Mouse (Mus musculus): ENCODE measurements at regions not wholly inside any gene's neighbourhood (a gene's known extent, or its start where the extent isn't known, plus 50 kb on each side); places are given as distances from the start of the nearest gene placed in this dataset.

DNA sequence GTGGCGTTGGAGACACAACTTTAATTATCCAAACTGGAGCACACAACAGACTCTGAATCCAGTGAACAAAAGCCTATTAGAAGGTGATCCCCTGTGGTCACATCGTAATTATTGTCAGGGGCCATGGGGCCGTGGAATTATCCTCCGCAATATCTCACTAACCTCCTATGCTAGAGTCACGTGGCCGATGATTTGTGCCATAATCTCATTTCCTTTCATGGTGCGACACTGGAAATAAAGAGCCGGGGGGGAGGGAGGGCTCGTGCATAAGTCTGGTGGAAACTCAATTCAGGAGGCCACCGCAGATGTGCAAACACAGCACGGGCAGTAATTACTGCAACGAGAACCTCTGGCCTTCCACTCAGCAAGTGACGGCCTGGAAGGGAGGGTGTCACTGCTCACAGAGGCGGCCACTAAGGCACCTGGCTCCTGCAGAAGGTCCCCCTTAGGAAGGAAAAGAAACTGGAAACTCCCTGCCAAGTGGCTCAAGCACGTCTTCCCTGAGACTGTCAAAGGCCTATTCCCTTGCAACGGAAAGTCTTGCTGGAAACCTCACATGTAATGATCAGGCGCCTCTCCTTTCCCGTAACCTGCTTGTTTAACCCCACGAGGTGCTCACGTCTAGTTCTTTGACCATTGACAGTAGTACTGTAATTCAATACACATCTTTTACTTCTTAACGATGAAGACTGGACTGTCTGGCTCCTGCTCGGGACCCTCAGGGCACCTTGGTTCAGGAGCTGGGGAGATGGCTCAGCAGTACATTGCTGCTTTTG lies 65.6 kb upstream of the Gm10260 start:
- Histone ChIP-seq H3K27me3 (ENCODE audit: control insufficient read depth, insufficient read depth, low read length) (no peaks in the 10 kb centered on the region), H3K4me2 (ENCODE audit: low read depth, low read length) (no peak overlapping the region; the same call in 1 of the 2 replicates), H3K36me3 (ENCODE audit: control insufficient read depth, insufficient read depth, low read length) (no peaks in the 10 kb centered on the region), H3K4me1 (ENCODE audit: control insufficient read depth, insufficient read depth, low read length) (no peaks in the 10 kb centered on the region), H3K9ac (ENCODE audit: low read length) (no peak overlapping the region), H3K4me3 (replicated peaks; ENCODE audit: low read length) (no peak overlapping the region), H3K27ac (ENCODE audit: low read length) (no peak overlapping the region), H3K9me3 (replicated peaks; ENCODE audit: control insufficient read depth, low read length) (no peaks in the 10 kb centered on the region)
- 47% methylated on average over 22 of the region's 22 CpGs for WGBS
- ATAC-seq (ENCODE audit: insufficient read depth, low FRiP score) = no peak

DNA sequence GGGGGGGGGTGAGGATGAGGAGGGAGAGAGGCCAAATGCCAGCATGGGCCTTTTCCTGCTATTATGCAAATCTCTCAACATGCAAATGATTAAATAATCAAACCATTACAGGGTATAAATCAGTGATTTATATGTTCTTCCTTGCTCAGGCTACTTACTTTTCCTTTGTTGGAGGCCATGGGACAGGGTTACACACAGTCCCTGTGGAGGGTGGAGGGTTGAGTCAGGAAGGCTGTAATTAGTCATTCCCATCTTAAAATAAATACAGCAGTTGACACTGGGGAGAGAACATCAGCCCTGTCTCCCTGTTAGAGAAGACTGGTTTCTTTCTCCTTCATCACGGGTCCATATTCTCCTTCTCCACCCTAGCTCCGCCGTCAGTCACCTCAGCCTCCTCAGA lies 64.9 kb upstream of the Gm10260 start:
- no peaks in the 10 kb centered on the region for H3K36me3 ChIP-seq (ENCODE audit: control insufficient read depth, insufficient read depth, low read length)
- no peak overlapping the region for H3K4me3 ChIP-seq (replicated peaks; ENCODE audit: low read length)
- no peaks in the 10 kb centered on the region for H3K4me1 ChIP-seq (ENCODE audit: control insufficient read depth, insufficient read depth, low read length)
- H3K9me3 ChIP-seq (replicated peaks; ENCODE audit: control insufficient read depth, low read length) = no peaks in the 10 kb centered on the region
- no peak overlapping the region for H3K9ac ChIP-seq (ENCODE audit: low read length)
- ATAC-seq (ENCODE audit: insufficient read depth, low FRiP score) = no peak
- 72% methylated on average over 3 of the region's 3 CpGs for WGBS
- no peak overlapping the region for H3K4me2 ChIP-seq (ENCODE audit: low read depth, low read length)
- no peak overlapping the region for H3K27ac ChIP-seq (ENCODE audit: low read length)
- H3K27me3 ChIP-seq (ENCODE audit: control insufficient read depth, insufficient read depth, low read length) = no peaks in the 10 kb centered on the region

DNA sequence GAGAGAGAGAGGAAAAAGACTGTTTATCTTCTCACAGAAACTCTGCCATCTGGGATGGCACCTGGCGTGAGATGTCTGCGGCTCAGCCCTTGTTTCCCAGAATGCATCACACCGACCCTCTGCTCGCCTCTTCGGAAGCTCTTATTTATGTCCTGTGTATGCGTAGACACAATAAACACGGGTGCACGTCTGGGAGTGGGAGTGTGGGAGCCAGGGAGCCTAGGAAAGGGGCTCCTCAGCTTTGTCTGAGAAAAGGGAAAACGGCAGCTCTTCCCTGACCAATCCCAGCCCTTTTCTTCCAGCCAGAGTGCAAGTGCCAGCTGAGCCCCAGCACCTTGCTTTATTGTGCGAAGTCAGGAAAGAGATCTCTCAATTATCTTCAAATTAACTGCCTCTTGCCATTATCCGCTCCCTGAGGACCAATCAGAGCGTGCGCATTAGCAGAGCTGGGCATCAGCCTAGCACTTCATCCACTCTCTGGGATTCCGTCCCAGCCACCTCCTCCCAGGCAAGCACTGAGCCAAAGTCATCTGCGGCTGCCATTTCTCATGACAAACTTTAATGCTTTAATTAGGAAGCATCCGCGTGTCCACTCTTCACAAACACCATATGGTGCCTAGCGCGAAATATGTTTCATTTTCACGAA lies 63.8 kb upstream of the Gm10260 start:
- H3K4me2 ChIP-seq (ENCODE audit: low read depth, low read length) = peak overlapping the region; percentile 38
- H3K27me3 ChIP-seq (ENCODE audit: control insufficient read depth, insufficient read depth, low read length) = no peaks in the 10 kb centered on the region
- no peak overlapping the region for H3K27ac ChIP-seq (ENCODE audit: low read length)
- WGBS = 39% methylated on average over 20 of the region's 20 CpGs
- no peaks in the 10 kb centered on the region for H3K9me3 ChIP-seq (replicated peaks; ENCODE audit: control insufficient read depth, low read length)
- H3K4me3 ChIP-seq (replicated peaks; ENCODE audit: low read length) = no peak overlapping the region; the same call in 1 of the 2 replicates
- H3K4me1 ChIP-seq (ENCODE audit: control insufficient read depth, insufficient read depth, low read length) = no peaks in the 10 kb centered on the region
- ATAC-seq (ENCODE audit: insufficient read depth, low FRiP score) = no peak
- no peak overlapping the region for H3K9ac ChIP-seq (ENCODE audit: low read length)
- H3K36me3 ChIP-seq (ENCODE audit: control insufficient read depth, insufficient read depth, low read length) = no peaks in the 10 kb centered on the region

DNA sequence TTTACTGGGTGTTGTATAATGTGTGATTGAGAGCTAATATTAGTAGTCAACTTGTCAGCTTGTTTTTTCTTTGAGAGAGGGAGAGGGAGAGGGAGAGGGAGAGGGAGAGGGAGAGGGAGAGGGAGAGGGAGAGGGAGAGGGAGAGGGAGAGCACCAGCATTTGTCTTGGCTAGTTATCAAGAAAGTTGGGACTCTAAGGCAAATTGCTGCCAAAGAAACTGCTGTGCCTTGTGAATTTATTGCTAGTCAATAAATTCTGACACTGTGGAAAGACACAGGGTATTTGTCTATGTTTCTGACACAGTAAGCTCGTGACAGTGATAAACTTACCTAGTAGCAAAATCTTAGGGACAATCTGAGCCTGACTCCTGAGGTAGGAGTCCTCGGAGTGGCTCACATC lies 61.2 kb upstream of the Gm10260 start:
- WGBS = 58% methylated on average over 2 of the region's 2 CpGs
- Histone ChIP-seq H3K4me3 (replicated peaks; ENCODE audit: low read length) (no peak overlapping the region), H3K27me3 (ENCODE audit: control insufficient read depth, insufficient read depth, low read length) (no peaks in the 10 kb centered on the region), H3K4me1 (ENCODE audit: control insufficient read depth, insufficient read depth, low read length) (no peaks in the 10 kb centered on the region), H3K9ac (ENCODE audit: low read length) (no peak overlapping the region), H3K4me2 (ENCODE audit: low read depth, low read length) (no peak overlapping the region), H3K9me3 (replicated peaks; ENCODE audit: control insufficient read depth, low read length) (no peaks in the 10 kb centered on the region), H3K27ac (ENCODE audit: low read length) (no peak overlapping the region), H3K36me3 (ENCODE audit: control insufficient read depth, insufficient read depth, low read length) (no peaks in the 10 kb centered on the region)
- ATAC-seq (ENCODE audit: insufficient read depth, low FRiP score) = no peak

DNA sequence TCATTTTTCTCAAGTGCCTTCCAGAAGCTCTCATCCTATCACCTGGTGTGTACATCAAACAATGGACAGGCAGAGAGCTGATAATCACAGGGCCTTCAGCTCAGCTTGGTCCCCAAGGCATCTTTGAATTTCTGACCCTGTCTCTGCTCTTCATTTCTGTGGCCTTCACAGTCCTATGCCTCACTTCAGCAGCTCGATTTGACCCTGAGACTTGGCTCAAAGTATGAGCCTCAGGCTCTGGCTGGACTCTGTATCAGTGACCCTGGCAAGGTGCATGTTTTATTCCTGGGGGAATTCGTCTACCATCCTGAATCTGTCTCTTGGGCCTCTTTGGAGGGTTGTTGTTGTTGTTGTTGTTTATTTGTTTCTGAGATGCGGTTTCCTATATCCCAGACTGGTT lies 60.6 kb upstream of the Gm10260 start:
- no peak for ATAC-seq (ENCODE audit: insufficient read depth, low FRiP score)
- no peak overlapping the region for H3K4me3 ChIP-seq (replicated peaks; ENCODE audit: low read length)
- WGBS = 77% methylated on average over 3 of the region's 3 CpGs
- H3K9me3 ChIP-seq (replicated peaks; ENCODE audit: control insufficient read depth, low read length) = no peaks in the 10 kb centered on the region
- no peaks in the 10 kb centered on the region for H3K27me3 ChIP-seq (ENCODE audit: control insufficient read depth, insufficient read depth, low read length)
- no peak overlapping the region for H3K27ac ChIP-seq (ENCODE audit: low read length)
- no peaks in the 10 kb centered on the region for H3K36me3 ChIP-seq (ENCODE audit: control insufficient read depth, insufficient read depth, low read length)
- H3K4me2 ChIP-seq (ENCODE audit: low read depth, low read length) = no peak overlapping the region
- no peaks in the 10 kb centered on the region for H3K4me1 ChIP-seq (ENCODE audit: control insufficient read depth, insufficient read depth, low read length)
- no peak overlapping the region for H3K9ac ChIP-seq (ENCODE audit: low read length)

DNA sequence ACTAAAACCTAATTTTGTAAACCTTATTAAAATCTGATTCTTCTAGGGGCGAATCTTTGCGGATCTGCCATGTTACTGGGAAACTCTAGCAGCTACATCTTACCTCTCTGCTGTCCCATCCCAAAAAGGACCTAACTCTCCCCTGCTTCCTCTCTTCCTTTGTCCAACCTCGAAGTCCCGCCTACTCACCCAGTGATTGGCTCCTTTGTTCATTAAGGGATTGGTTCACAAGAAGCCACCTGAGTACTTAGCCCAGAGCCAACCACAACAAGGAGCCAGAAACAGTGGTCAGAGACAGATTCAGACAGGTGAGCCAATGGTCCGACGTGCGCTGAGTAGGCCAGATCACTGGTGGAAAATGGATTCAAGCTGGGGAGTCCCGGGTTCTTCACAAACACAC lies 60.0 kb upstream of the Gm10260 start:
- H3K4me2 ChIP-seq (ENCODE audit: low read depth, low read length) = no peak overlapping the region
- WGBS = 94% methylated on average over 8 of the region's 8 CpGs
- H3K27me3 ChIP-seq (ENCODE audit: control insufficient read depth, insufficient read depth, low read length) = no peaks in the 10 kb centered on the region
- no peak overlapping the region for H3K4me3 ChIP-seq (replicated peaks; ENCODE audit: low read length)
- H3K4me1 ChIP-seq (ENCODE audit: control insufficient read depth, insufficient read depth, low read length) = no peaks in the 10 kb centered on the region
- no peaks in the 10 kb centered on the region for H3K9me3 ChIP-seq (replicated peaks; ENCODE audit: control insufficient read depth, low read length)
- no peaks in the 10 kb centered on the region for H3K36me3 ChIP-seq (ENCODE audit: control insufficient read depth, insufficient read depth, low read length)
- H3K27ac ChIP-seq (ENCODE audit: low read length) = no peak overlapping the region
- H3K9ac ChIP-seq (ENCODE audit: low read length) = no peak overlapping the region
- no peak for ATAC-seq (ENCODE audit: insufficient read depth, low FRiP score)

DNA sequence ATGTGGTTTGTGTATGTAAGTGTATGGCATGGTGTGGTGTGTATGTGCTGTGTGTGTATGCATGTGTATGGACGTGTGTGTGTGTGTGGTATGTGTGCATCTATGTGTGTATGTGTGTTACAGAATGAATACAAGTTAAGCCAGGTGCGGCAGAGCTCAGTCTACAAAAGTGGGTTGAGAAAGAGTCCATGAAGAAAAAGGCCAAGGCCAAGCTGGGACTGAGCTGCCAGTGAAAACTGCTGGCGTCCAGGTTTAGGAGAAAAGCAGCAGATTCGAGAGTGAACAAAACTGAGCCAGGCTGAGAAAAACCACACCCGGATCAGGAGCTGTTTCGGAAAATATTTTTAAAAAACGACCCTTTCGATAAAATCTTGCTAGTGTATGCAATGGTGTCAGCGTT lies 58.6 kb upstream of the Gm10260 start:
- Histone ChIP-seq H3K27ac (ENCODE audit: low read length) (no peak overlapping the region), H3K27me3 (ENCODE audit: control insufficient read depth, insufficient read depth, low read length) (no peaks in the 10 kb centered on the region), H3K4me1 (ENCODE audit: control insufficient read depth, insufficient read depth, low read length) (no peaks in the 10 kb centered on the region), H3K36me3 (ENCODE audit: control insufficient read depth, insufficient read depth, low read length) (no peaks in the 10 kb centered on the region), H3K4me2 (ENCODE audit: low read depth, low read length) (no peak overlapping the region), H3K4me3 (replicated peaks; ENCODE audit: low read length) (no peak overlapping the region), H3K9ac (ENCODE audit: low read length) (no peak overlapping the region), H3K9me3 (replicated peaks; ENCODE audit: control insufficient read depth, low read length) (no peaks in the 10 kb centered on the region)
- 86% methylated on average over 9 of the region's 9 CpGs for WGBS
- ATAC-seq (ENCODE audit: insufficient read depth, low FRiP score) = no peak

DNA sequence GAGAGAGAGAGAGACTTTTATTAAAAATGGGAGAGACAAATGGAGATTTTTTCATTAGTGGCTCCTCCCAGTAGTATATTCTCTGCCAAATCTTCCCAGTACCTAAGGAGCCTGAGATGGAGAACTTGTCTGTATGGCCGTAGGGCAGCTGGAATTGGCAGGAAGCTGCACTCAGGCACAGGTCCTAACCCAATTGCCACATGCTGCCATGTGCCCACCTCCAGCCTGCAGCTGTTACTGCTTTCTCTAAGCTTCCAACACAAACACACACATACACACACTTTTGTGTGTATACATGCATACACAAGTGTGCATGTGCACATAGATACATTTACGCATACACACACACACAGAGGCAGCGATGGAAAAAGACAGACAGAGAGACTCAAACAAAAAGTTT lies 56.5 kb upstream of the Gm10260 start:
- H3K36me3 ChIP-seq (ENCODE audit: control insufficient read depth, insufficient read depth, low read length) = no peaks in the 10 kb centered on the region
- no peak overlapping the region for H3K4me3 ChIP-seq (replicated peaks; ENCODE audit: low read length)
- H3K9ac ChIP-seq (ENCODE audit: low read length) = no peak overlapping the region
- no peak overlapping the region for H3K27ac ChIP-seq (ENCODE audit: low read length)
- H3K4me2 ChIP-seq (ENCODE audit: low read depth, low read length) = no peak overlapping the region
- H3K4me1 ChIP-seq (ENCODE audit: control insufficient read depth, insufficient read depth, low read length) = no peaks in the 10 kb centered on the region
- ATAC-seq (ENCODE audit: insufficient read depth, low FRiP score) = no peak
- no peaks in the 10 kb centered on the region for H3K27me3 ChIP-seq (ENCODE audit: control insufficient read depth, insufficient read depth, low read length)
- no peaks in the 10 kb centered on the region for H3K9me3 ChIP-seq (replicated peaks; ENCODE audit: control insufficient read depth, low read length)
- 96% methylated on average over 3 of the region's 3 CpGs for WGBS

Measured in stomach, embryonic 16.5 days (tissue).